ENCODE assay signal across 9 mouse cellular contexts in the genomic region with DNA sequence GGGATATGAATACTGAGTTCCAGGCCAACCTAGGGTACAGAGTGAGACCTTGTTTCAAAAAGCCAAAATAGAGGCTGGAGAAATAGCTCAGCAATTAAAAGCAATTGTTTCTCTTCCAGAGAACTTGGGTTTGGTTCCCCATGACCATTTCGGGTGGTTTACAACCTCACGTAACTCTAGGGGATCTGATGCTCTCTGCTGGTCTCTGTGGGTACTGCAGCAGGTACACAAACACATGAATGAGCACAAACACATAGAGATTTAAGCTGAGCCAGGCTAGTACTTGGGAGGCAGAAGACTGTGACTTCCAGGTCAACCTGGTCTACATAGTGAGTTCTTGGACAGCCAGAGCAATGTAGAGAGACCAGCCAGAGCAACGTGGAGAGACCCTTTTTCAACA. TPM values are rescaled to one million over a fixed set of nuclear protein-coding genes. Genes with fewer than 3 reads are reported as not detected.
DNase-seq lines count a peak whose midpoint lies in the region; ATAC-seq and TF ChIP-seq lines count a peak whose summit lies in the region.
"Had no signal": no experiment of that assay in that cellular context is flagged by ENCODE, and none has a peak within 500 bp of the region (broad histone marks: within the 10 kb centered on the region; RNA-seq: fewer than 3 reads in every experiment).

No protein-coding gene starts in this region.

- no peak overlapping the region for H3K27ac ChIP-seq in kidney, embryonic 16.5 days (ENCODE audit: low read length)
- H3K27ac ChIP-seq in kidney, postnatal 0 days = no peak overlapping the region
- H3K27ac ChIP-seq: heart, embryonic 15.5 days had no signal

- no peak for ATAC-seq in kidney, embryonic 16.5 days (ENCODE audit: low FRiP score, low TSS enrichment)
- no peak for ATAC-seq in kidney, postnatal 0 days (replicated peaks; ENCODE audit: low FRiP score, low read depth)

- no peak overlapping the region for H3K4me2 ChIP-seq in kidney, embryonic 16.5 days (replicated peaks; ENCODE audit: low read depth, low read length)
- H3K4me2 ChIP-seq in kidney, postnatal 0 days (ENCODE audit: low read length) = no peak overlapping the region
- H3K4me2 ChIP-seq: heart, embryonic 15.5 days had no signal

- H3K4me3 ChIP-seq in kidney, embryonic 16.5 days (ENCODE audit: low read length) = no peak overlapping the region
- no peak overlapping the region for H3K4me3 ChIP-seq in kidney, postnatal 0 days (replicated peaks; ENCODE audit: low read depth, low read length)
- H3K4me3 ChIP-seq: heart, embryonic 15.5 days had no signal

- 58% methylated on average over 3 of the region's 3 CpGs for WGBS in kidney, embryonic 16.5 days
- whole genome bisulfite sequencing in kidney, postnatal 0 days = 61% methylated on average over 3 of the region's 3 CpGs

- no peaks in the 10 kb centered on the region for H3K27me3 ChIP-seq in kidney, embryonic 16.5 days (ENCODE audit: insufficient read depth, low read length)
- no peaks in the 10 kb centered on the region for H3K27me3 ChIP-seq in kidney, postnatal 0 days (ENCODE audit: insufficient read depth, low read length)
- H3K27me3 ChIP-seq: heart, embryonic 15.5 days had no signal

- peak; percentile 30 for DNase-seq in adrenal gland, postnatal 10 days
- DNase-seq in adrenal gland, adult 2 months = no peak
- DNase-seq in kidney, adult 9 months = peak; percentile 38
- DNase-seq in T-cell, adult 2 months (ENCODE audit: low spot score) = peak; percentile 60
- DNase-seq in kidney, postnatal 0 days (ENCODE audit: low spot score) = peak; percentile 33
- peak; percentile 32 to 57 for DNase-seq in natural killer cell, adult 2 months (ENCODE audit: low spot score in 2 of 2)
- DNase-seq in adipocyte (ENCODE audit: low spot score) = no peak

- H3K9me3 ChIP-seq in kidney, embryonic 16.5 days (ENCODE audit: low read length) = no peaks in the 10 kb centered on the region
- no peaks in the 10 kb centered on the region for H3K9me3 ChIP-seq in kidney, postnatal 0 days (replicated peaks; ENCODE audit: low read length)
- H3K9me3 ChIP-seq: heart, embryonic 15.5 days had no signal

- no peak overlapping the region for H3K9ac ChIP-seq in kidney, embryonic 16.5 days (replicated peaks; ENCODE audit: low read length)
- H3K9ac ChIP-seq in kidney, postnatal 0 days (ENCODE audit: low read depth, low read length) = no peak overlapping the region
- H3K9ac ChIP-seq: heart, embryonic 15.5 days had no signal

- no peaks in the 10 kb centered on the region for H3K4me1 ChIP-seq in kidney, embryonic 16.5 days (ENCODE audit: insufficient read depth, low read length)
- no peaks in the 10 kb centered on the region for H3K4me1 ChIP-seq in kidney, postnatal 0 days (replicated peaks; ENCODE audit: insufficient read depth, low read length)
- H3K4me1 ChIP-seq: heart, embryonic 15.5 days had no signal

- H3K36me3 ChIP-seq in kidney, embryonic 16.5 days (ENCODE audit: insufficient read depth, low read length) = peaks cover 20% of the 10 kb centered on the region
- H3K36me3 ChIP-seq in kidney, postnatal 0 days (ENCODE audit: insufficient read depth, low read length) = 0 out of 2 replicates have a peak, but pooled peaks cover 11% of the 10 kb centered on the region

- TF ChIP-seq CTCF in kidney, postnatal 0 days (IDR thresholded peaks at IDR 0.05; ENCODE audit: low read depth) = peak; percentile 62

RNA-seq across cellular contexts. Expression of a gene that starts 28.6 kb away (rescaled TPM):
- 10 to 100 TPM; 30.9 to 35.0 TPM for total RNA-seq in adrenal gland, postnatal 10 days (2021)
- 10 to 100 TPM; 29.0 to 32.5 TPM for total RNA-seq in adrenal gland, adult 2 months (2021)
- polyA plus RNA-seq in adrenal gland, adult 2 months (2012; rRNA removed) = 19.6 and 20.7 TPM in 2 replicates
- 12.7 and 13.1 TPM in 2 replicates for polyA plus RNA-seq in kidney, embryonic 16.5 days (2015; fragmentation: Nextera tagmentation; extraction: Ambion mirVana)
- 11.5 and 11.9 TPM in 2 replicates for polyA plus RNA-seq in kidney, postnatal 0 days (2015; fragmentation: Nextera tagmentation; extraction: Ambion mirVana)

RNA-seq across cellular contexts. Expression of a gene that starts 55.1 kb away (rescaled TPM):
- total RNA-seq in adrenal gland, postnatal 10 days (2021) = 10 to 100 TPM; 17.0 to 17.5 TPM
- 10 to 100 TPM; 16.3 to 20.5 TPM for total RNA-seq in adrenal gland, adult 2 months (2021)
- polyA plus RNA-seq in adrenal gland, adult 2 months (2012; rRNA removed) = 7.1 and 7.8 TPM in 2 replicates
- 31.2 and 34.8 TPM in 2 replicates for polyA plus RNA-seq in kidney, embryonic 16.5 days (2015; fragmentation: Nextera tagmentation; extraction: Ambion mirVana)
- 17.7 and 17.9 TPM in 2 replicates for polyA plus RNA-seq in kidney, postnatal 0 days (2015; fragmentation: Nextera tagmentation; extraction: Ambion mirVana)

Comparison
In these comparisons a context has a peak if more than half of its experiments do, and no peak if none do; other contexts are left out.
1. DNase-seq: peak in adrenal gland, postnatal 10 days (single experiment), kidney, adult 9 months (single experiment), T-cell, adult 2 months (single experiment), kidney, postnatal 0 days (single experiment) and natural killer cell, adult 2 months (2 of 2); none in adrenal gland, adult 2 months (single experiment) and adipocyte (single experiment).